Mouse (Mus musculus): ENCODE data around the gene Sept5.

GRCm38 (mm10) chr16:18584901-18585510, 44.7 kb downstream of the Sept5 start:
- TF ChIP-seq CTCF (conservative IDR thresholded peaks at IDR 0.05; ENCODE audit: insufficient read depth, insufficient read length, low read depth, low read length) (no peak), POLR2A (IDR thresholded peaks at IDR 0.05; ENCODE audit: low read depth, low read length) (no peak)
